Mouse (Mus musculus) gastrocnemius, adult 2 months (tissue): ENCODE results near the gene Sirt1. TPM values are rescaled to one million over a fixed set of nuclear protein-coding genes. Genes with fewer than 3 reads are reported as not detected.

Experiments
- DNase-seq: peaks from one replicate; pipeline ENCODE4 v3.0.0; 2022
- H3K27ac ChIP-seq: fragments of 200-600 bp; 2 replicates; pipeline ENCODE4 v1.8.1; 2022; ENCODE audit warnings: mild to moderate bottlenecking
- H3K4me3 ChIP-seq: fragments of 200-600 bp; 2 replicates; pipeline ENCODE4 v1.8.1; 2022; ENCODE audit warnings: mild to moderate bottlenecking, moderate library complexity
- CTCF ChIP-seq: fragments of 200-600 bp; IDR thresholded peaks from 2 replicates; pipeline ENCODE4 v1.8.1; 2022; ENCODE audit warnings: antibody characterized with exemption, mild to moderate bottlenecking, moderate library complexity
- intact Hi-C: fragments of 180-260 bp; cut with DNase I; formaldehyde crosslinking; loops from one replicate; pipeline ENCODE4 v1.15.1; 2025
- total RNA-seq, 2 experiments: library from RNA; stranded (reverse); gene quantifications; 2 replicates each; pipeline ENCODE4 v1.2.3; 2021

The Sirt1 gene
- total RNA-seq, 2 experiments from 2014 or later: 8.0 to 9.2 TPM

DNA sequence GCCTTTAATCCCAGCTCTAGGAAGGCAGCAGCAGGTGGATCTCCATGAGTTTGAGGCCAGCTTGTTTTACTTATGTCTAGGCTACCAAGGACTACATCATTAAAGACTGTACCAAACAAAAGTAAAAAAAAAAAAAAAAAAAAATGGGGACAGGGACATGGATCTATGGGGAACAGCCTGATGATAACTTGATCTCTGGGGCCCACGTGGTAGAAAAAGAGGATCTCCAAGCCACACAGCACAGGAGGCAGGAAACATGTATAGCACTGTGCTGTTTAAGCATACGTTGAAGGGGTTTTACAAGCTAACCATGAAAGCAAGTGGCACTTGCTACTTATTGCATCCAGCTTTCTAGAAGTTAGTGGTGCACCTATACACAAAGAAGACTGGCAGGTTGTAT is 40.2 kb downstream of the Sirt1 start:
- intact Hi-C loops: no loop called here
- no peak for TF ChIP-seq CTCF
- H3K27ac ChIP-seq: no peak overlapping the region
- DNase-seq: no peak
- H3K4me3 ChIP-seq: no peak overlapping the region

DNA sequence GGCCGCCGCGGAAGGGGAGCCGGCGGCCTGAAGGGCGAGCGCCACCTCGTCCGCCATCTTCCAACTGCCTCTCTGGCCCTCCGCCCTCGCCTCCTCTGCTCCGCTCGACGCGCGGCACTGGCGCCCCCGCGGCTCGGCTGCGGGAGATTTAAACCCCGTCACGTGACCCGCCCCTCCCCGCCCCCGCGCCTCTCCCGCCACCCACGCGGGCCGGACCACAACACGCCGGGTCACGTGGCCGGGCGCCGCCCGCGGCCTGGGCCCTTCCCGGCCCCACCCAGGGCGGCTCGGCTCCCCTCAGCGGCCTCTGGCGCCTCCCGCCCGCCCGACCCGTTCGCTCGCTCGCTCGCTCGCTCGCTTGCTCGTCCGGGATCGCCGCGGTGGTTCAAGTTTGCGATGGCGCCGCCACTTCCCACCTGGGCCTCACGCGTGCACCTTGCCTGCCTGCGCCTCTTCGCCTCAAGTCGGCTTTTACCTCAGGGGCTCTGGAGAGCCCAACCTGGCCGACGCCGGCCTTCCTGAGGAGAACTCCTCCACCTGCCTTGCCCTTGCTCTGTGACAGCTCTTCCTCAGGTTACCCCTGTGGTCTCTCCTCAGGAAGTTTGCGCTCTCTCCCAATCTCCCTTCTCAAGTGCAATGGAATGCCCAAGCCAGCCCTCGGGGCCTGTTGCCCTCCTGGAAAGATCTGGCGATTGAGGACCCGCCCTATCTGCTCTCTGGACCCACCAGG is 42.4 kb downstream of the Sirt1 start:
- intact Hi-C loops: loop anchor here (1.0 to 5.0 kb wide), 2 partner anchors 38 to 312 kb away; no protein-coding TSS in a partner anchor
- TF ChIP-seq CTCF: peak; percentile 9; the same call in 1 of the 2 replicates
- H3K27ac ChIP-seq: peak overlapping the region; percentile 97
- H3K4me3 ChIP-seq: peak overlapping the region; percentile 72
- peak; percentile 97 for DNase-seq

GRCm38 (mm10) chr10:63337951-63338836 is 43.3 kb downstream of the Sirt1 start:
- peak overlapping the region; percentile 97 for H3K27ac ChIP-seq
- peak overlapping the region; percentile 72 for H3K4me3 ChIP-seq
- DNase-seq: peak; percentile 87
- intact Hi-C loops: loop anchor here (5.0 kb wide), 1 partner anchor 311 kb away; no protein-coding TSS in a partner anchor
- TF ChIP-seq CTCF: no peak

DNA sequence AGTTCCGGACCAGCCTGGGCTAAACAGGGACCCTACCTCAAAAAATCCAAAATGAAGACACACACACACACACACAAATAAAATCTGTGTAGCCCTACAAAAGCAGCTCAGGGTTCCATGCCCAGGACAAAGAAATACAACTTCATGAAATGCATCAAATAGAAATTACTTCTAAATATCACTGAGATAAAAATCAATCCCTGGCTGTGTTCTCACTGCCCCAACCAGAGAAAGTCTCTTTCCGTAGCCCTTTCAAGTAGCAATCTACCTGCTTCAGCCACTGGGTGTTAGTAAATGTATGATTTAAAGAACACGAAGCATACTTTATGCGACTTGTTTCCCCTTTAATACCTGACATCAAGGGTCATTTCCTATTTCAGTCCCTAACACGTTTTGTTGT is 44.2 kb downstream of the Sirt1 start:
- intact Hi-C loops: loop anchor here (5.0 kb wide), 1 partner anchor 310 kb away; no protein-coding TSS in a partner anchor
- DNase-seq: no peak
- TF ChIP-seq CTCF: no peak
- peak overlapping the region; percentile 72 for H3K4me3 ChIP-seq
- H3K27ac ChIP-seq: peak overlapping the region; percentile 97; the same call in 1 of the 2 replicates

DNA sequence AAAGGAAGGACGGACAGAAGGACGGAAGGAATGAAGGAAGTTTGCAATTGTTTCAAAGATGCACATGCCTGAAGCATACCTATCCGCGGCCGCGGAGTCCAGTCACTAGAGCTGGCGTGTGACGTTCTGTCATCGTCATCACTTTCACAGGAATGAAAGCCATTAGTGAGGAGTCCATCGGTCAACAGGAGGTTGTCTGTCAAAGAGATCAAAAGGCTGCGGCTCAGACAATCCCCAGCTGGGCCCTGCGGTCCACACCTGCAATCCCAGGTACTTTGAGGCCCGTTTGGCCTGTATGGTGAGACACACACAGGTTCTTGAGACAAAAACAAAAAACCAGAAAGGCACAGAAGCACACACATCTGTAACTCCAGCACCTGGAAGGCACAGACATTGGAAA is 44.6 kb downstream of the Sirt1 start:
- TF ChIP-seq CTCF: no peak
- Histone ChIP-seq H3K27ac (no peak overlapping the region), H3K4me3 (peak overlapping the region; percentile 72)
- no peak for DNase-seq
- intact Hi-C loops: loop anchor here (5.0 kb wide), 1 partner anchor 310 kb away; no protein-coding TSS in a partner anchor

DNA sequence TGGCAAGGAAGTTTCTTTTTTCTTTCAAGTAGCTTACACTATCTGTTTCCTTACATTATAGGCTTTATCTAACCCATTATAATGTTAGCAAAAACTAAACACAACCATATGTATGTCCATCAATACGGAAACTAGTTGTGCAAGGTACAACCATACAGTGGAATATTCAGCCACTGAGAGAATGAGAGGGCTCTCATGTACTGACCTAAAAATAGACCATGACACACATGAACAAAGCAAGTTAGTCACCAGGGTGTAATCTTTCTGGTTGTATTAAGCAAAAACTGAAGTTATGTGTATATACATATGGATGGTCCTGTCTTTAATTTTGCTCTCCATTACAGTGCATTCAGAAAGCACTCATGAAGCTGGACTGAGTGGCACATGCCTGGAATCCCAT is 54.4 kb downstream of the Sirt1 start:
- TF ChIP-seq CTCF: no peak
- intact Hi-C loops: no loop called here
- no peak overlapping the region for H3K4me3 ChIP-seq
- DNase-seq: no peak
- no peak overlapping the region for H3K27ac ChIP-seq

DNA sequence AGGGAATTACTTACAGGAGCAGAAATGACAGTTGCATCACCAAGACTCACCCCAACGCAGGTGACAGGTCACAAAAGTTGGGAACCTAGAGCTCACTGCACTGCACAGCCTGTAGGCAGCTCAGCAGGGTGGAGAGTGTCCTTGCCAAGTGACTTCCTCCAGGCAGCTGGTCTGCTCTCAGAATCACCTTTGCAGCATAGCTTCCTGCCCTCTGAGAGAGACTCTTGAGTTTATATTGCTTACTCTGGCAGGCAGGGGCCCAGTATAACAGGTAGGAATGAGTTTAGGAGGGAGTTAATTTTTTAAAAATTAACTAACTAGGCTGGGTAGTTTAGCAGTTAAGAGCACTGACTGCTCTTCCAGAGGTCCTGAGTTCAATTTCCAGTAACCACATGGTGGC is 67.8 kb downstream of the Sirt1 start:
- intact Hi-C loops: no loop called here
- Histone ChIP-seq H3K4me3 (no peak overlapping the region), H3K27ac (no peak overlapping the region)
- no peak for DNase-seq
- TF ChIP-seq CTCF: no peak

DNA sequence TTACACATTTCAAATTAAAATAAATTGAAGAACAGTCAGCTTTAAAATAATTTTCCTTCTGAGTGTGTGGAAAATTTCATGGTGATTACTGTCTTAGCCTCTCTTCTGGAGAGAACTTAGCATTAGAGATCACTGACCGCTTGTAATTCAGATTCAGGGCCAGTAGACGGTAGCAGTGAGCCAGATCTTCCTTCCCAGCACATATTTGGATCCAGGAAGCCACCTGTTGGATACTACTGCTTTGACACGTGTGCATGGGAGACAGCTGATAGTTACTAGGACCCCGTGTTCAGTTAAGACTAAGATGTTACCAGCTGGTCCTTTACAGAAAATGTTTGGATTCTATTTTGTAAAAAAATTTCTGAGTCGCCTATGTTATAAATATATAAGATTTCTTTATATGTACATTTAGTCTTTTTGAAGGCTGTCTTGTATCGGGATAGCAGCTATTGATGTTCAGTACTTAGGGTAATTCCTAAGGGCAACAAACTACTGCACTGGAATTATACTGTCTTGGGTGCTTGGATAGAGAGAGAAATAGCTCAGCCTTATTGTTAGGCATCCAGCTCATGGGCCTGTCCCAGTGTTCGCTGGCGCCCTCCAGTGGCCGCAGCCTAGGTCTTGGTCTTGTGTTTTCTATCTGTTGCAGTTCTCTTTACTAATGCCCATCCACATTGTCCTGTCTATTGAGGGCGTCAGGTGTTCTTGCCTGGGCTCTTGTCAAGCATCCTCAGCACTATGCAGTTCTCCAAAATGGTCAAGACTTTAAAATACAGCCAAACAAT is 72.7 kb downstream of the Sirt1 start:
- peak; percentile 82 for TF ChIP-seq CTCF
- DNase-seq: peak; percentile 90
- H3K27ac ChIP-seq: peak overlapping the region; percentile 66; the same call in 1 of the 2 replicates
- H3K4me3 ChIP-seq: no peak overlapping the region
- intact Hi-C loops: loop anchor here (2.0 kb wide), 2 partner anchors 68 to 154 kb away; no protein-coding TSS in a partner anchor

GRCm38 (mm10) chr10:63302356-63302755 is 79.1 kb downstream of the Sirt1 start:
- DNase-seq: peak; percentile 57
- intact Hi-C loops: loop anchor here (5.0 kb wide), 1 partner anchor 45 kb away; no protein-coding TSS in a partner anchor
- no peak overlapping the region for H3K4me3 ChIP-seq
- H3K27ac ChIP-seq: peak overlapping the region; percentile 68
- no peak for TF ChIP-seq CTCF

DNA sequence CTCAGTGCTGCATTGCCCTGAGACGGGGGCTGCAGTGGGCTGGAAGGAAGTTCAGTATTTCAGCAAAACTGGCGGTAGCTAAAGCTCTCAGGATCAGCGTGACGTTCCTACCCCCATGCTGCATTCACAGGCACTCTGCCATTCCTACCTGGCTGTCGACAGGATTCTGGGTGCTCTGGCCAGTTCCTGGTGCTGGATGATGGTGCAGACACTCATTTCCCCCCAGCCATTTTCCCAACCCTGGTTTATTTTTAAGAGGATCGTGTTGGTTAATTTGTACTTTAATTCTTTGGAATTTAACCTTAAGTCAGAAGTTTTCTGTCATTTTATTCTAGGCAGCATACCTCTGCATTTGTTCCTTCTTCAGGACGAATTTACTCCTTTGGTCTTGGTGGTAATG is 98.7 kb downstream of the Sirt1 start:
- no peak for TF ChIP-seq CTCF
- no peak for DNase-seq
- intact Hi-C loops: no loop called here
- Histone ChIP-seq H3K27ac (no peak overlapping the region), H3K4me3 (no peak overlapping the region)

GRCm38 (mm10) chr10:63282417-63282816 is 99.1 kb downstream of the Sirt1 start:
- no peak overlapping the region for H3K4me3 ChIP-seq
- no peak overlapping the region for H3K27ac ChIP-seq
- TF ChIP-seq CTCF: no peak
- no peak for DNase-seq
- intact Hi-C loops: no loop called here

- no peak for TF ChIP-seq CTCF
- no peak overlapping the region for H3K4me3 ChIP-seq
- no peak for DNase-seq
- H3K27ac ChIP-seq: no peak overlapping the region
- intact Hi-C loops: no loop called here
These were observed 101.7 kb downstream of the Sirt1 start for GRCm38 (mm10) chr10:63279851-63280250.
